Comparison of ENCODE assay signal across 8 mouse cellular contexts in the genomic region with DNA sequence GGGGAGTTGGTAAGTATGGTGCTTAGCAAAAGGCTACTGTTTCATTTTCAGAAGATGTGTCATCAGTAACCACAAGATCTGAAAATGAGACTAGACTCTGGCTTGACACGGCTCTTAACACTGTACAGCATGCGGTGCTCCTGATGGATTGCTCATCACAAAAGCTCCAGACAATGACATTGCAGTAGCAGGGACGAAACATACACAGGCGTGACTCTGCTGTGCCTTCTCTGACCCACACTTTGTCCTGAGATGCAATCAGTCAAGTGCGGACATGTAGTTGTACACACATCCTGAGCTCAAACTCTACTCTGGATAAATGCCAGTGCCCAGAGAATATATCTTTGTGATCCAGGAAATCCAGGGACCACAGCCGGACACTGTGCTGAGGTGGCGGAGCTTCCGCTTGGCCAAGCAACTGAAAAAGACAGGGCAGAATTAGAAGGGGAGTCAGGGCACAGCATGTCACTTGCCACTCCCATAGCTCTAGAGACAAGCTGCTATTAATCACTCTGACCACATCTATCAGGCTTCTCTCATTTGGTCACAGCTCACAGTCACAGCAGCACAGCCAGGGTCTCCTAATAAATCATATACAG.
DNase-seq lines count a peak whose midpoint lies in the region; TF ChIP-seq lines count a peak whose summit lies in the region.

No protein-coding gene starts in this region.

- peaks cover 4% of the 10 kb centered on the region for H3K4me1 ChIP-seq in heart, adult 2 months (ENCODE audit: control insufficient read depth, insufficient read depth, low read length)

- no peak for TF ChIP-seq EP300 in heart, adult 2 months (IDR thresholded peaks at IDR 0.05; ENCODE audit: insufficient read depth, low read depth, low read length)

- H3K4me3 ChIP-seq in heart, adult 2 months = no peak overlapping the region
- no peak overlapping the region for H3K4me3 ChIP-seq in macrophage (ENCODE audit: inconsistent target)

- H3K36me3 ChIP-seq in heart, adult 2 months (ENCODE audit: control insufficient read depth, insufficient read depth, low read length) = peaks cover 2% of the 10 kb centered on the region
- no peaks in the 10 kb centered on the region for H3K36me3 ChIP-seq in macrophage (ENCODE audit: inconsistent target)

- no peak for TF ChIP-seq CTCF in heart, adult 2 months (IDR thresholded peaks at IDR 0.05)

- DNase-seq in heart, adult 2 months = no peak
- no peak for DNase-seq in heart, postnatal 36 days
- DNase-seq in adipocyte (ENCODE audit: low spot score) = peak; percentile 37
- DNase-seq in kidney, adult 9 months = peak; percentile 66
- DNase-seq in frontal cortex, adult 2 months (ENCODE audit: extremely low spot score in 1 of 2, low spot score in 1 of 2) = no peak
- DNase-seq in cerebellum, postnatal 25 days = no peak
- no peak for DNase-seq in gastrocnemius, postnatal 25 days

- H3K79me2 ChIP-seq in heart, adult 2 months (replicated peaks; ENCODE audit: control insufficient read depth, insufficient read depth, low read length) = no peaks in the 10 kb centered on the region
- H3K79me2 ChIP-seq in macrophage (ENCODE audit: inconsistent target) = no peaks in the 10 kb centered on the region

- TF ChIP-seq POLR2A in heart, adult 2 months (IDR thresholded peaks at IDR 0.05; ENCODE audit: insufficient read depth, low read depth, low read length) = no peak

- H3K9ac ChIP-seq in heart, adult 2 months (ENCODE audit: low read depth, low read length) = no peak overlapping the region

- H3K27me3 ChIP-seq in heart, adult 2 months (ENCODE audit: control insufficient read depth, insufficient read depth, low read length) = no peaks in the 10 kb centered on the region

- WGBS in heart, adult 2 months = 48% methylated on average over 8 of the region's 8 CpGs
- WGBS in macrophage (ENCODE audit: missing documents) = 85% methylated on average over 7 of the region's 8 CpGs

- 0 out of 2 replicates have a peak overlapping the region, but pooled peaks have one; percentile 3 for H3K27ac ChIP-seq in heart, adult 2 months
- peak overlapping the region; percentile 2; the same call in 1 of the 2 replicates for H3K27ac ChIP-seq in macrophage

- intact Hi-C loops in heart, adult 2 months (cut with DNase I) = loop anchor here (5.0 kb wide), 2 partner anchors 45 to 95 kb away; no protein-coding TSS in a partner anchor
- intact Hi-C loops in heart, postnatal 36 days (cut with DNase I) = loop anchor here (5.0 kb wide), 1 partner anchor 95 kb away; no protein-coding TSS in a partner anchor

Comparison
In these comparisons a context has a peak if more than half of its experiments do, and no peak if none do; other contexts are left out.
1. DNase-seq: peak in adipocyte (single experiment) and kidney, adult 9 months (single experiment); none in heart, adult 2 months (0 of 2), heart, postnatal 36 days (0 of 2), frontal cortex, adult 2 months (0 of 2), cerebellum, postnatal 25 days (0 of 2) and gastrocnemius, postnatal 25 days (single experiment).